Mouse (Mus musculus) lung, embryonic 14.5 days (tissue): ENCODE measurements around the gene Ube2o. TPM values are rescaled to one million over a fixed set of nuclear protein-coding genes. Genes with fewer than 3 reads are reported as not detected.

Source experiments
- ATAC-seq: fragments of 200-750 bp; cut with Nextera tagmentation; 2 replicates; pipeline ENCODE4 v1.8.0; 2017; ENCODE audit warnings: mild to moderate bottlenecking, moderate TSS enrichment, moderate library complexity; ENCODE audit not compliant: insufficient read depth
- DNase-seq: peaks from one replicate; pipeline ENCODE4 v3.0.0-alpha.2; 2015
- H3K27ac ChIP-seq: fragments of 300-500 bp; sonication (generic); 2 replicates; pipeline ENCODE4 v1.5.1; 2014; ENCODE audit warnings: low read depth, mild to moderate bottlenecking, moderate library complexity
- H3K27me3 ChIP-seq: fragments of 300-500 bp; sonication (generic); 2 replicates; pipeline ENCODE4 v1.6.1; 2014; ENCODE audit warnings: low read length, control low read depth; ENCODE audit not compliant: insufficient read depth
- H3K36me3 ChIP-seq: fragments of 300-500 bp; sonication (generic); 2 replicates; pipeline ENCODE4 v1.6.1; 2014; ENCODE audit warnings: control low read depth; ENCODE audit not compliant: insufficient read depth
- H3K4me1 ChIP-seq: fragments of 300-500 bp; sonication (generic); 2 replicates; pipeline ENCODE4 v1.6.1; 2014; ENCODE audit warnings: antibody characterized with exemption, control low read depth; ENCODE audit not compliant: insufficient read depth
- H3K4me2 ChIP-seq: fragments of 300-500 bp; sonication (generic); 2 replicates; pipeline ENCODE4 v1.6.1; 2014; ENCODE audit warnings: mild to moderate bottlenecking
- H3K4me3 ChIP-seq: fragments of 300-500 bp; sonication (generic); 2 replicates; pipeline ENCODE4 v1.5.1; 2014; ENCODE audit warnings: low read depth, low read length
- H3K9ac ChIP-seq: fragments of 300-500 bp; sonication (generic); 2 replicates; pipeline ENCODE4 v1.6.1; 2014
- H3K9me3 ChIP-seq: fragments of 300-500 bp; sonication (generic); 2 replicates; pipeline ENCODE4 v1.6.1; 2016; ENCODE audit warnings: low read depth, low read length, control low read depth
- CTCF ChIP-seq: IDR thresholded peaks from 2 replicates; pipeline ENCODE4 v1.5.1; 2016; ENCODE audit warnings: antibody characterized with exemption, low read depth
- WGBS: fragments of 180-500 bp; shearing (Covaris S2); extraction: QIAGEN DNeasy Blood & Tissue Kit; methylation state at CpG from one replicate; pipeline ENCODE4 v1.1.7; 2014; 5-methylcytosine and 5-hydroxymethylcytosine counted together
- polyA plus RNA-seq: library from polyadenylated mRNA; unstranded; fragments of >200 nt; fragmentation: Nextera tagmentation; extraction: Ambion mirVana; gene quantifications from 2 replicates; pipeline ENCODE4 v1.2.1, GENCODE M21; 2014

Gene Ube2o
- polyA plus RNA-seq, 1 experiment from 2014 or later, result 22.8 TPM

GRCm38 (mm10) chr11:116601166-116601565 is 19.9 kb upstream of the Ube2o start:
- WGBS, result 91% methylated on average over 8 of the region's 8 CpGs
- H3K9ac ChIP-seq, result no peak overlapping the region
- H3K4me1 ChIP-seq, result no peaks in the 10 kb centered on the region
- H3K36me3 ChIP-seq, result peaks cover 42% of the 10 kb centered on the region
- DNase-seq (no peak), ATAC-seq (no peak)
- no peak overlapping the region for H3K27ac ChIP-seq
- H3K9me3 ChIP-seq, result no peaks in the 10 kb centered on the region
- H3K27me3 ChIP-seq, result no peaks in the 10 kb centered on the region
- H3K4me3 ChIP-seq, result no peak overlapping the region
- no peak for TF ChIP-seq CTCF
- no peak overlapping the region for H3K4me2 ChIP-seq

- Histone ChIP-seq H3K9ac (no peak overlapping the region), H3K36me3 (peaks cover 27% of the 10 kb centered on the region), H3K27me3 (no peaks in the 10 kb centered on the region), H3K4me3 (no peak overlapping the region), H3K27ac (no peak overlapping the region), H3K4me1 (no peaks in the 10 kb centered on the region), H3K4me2 (no peak overlapping the region), H3K9me3 (no peaks in the 10 kb centered on the region)
- no peak for TF ChIP-seq CTCF
- ATAC-seq (no peak), DNase-seq (no peak)
- WGBS, result 92% methylated on average over 15 of the region's 15 CpGs
Measured at GRCm38 (mm10) chr11:116599230-116599629, 18.0 kb upstream of the Ube2o start.

GRCm38 (mm10) chr11:116598193-116598592 is 16.9 kb upstream of the Ube2o start:
- Histone ChIP-seq H3K27ac (no peak overlapping the region), H3K36me3 (peaks cover 23% of the 10 kb centered on the region), H3K9me3 (no peaks in the 10 kb centered on the region), H3K4me2 (no peak overlapping the region), H3K9ac (no peak overlapping the region), H3K4me3 (no peak overlapping the region), H3K27me3 (no peaks in the 10 kb centered on the region), H3K4me1 (no peaks in the 10 kb centered on the region)
- WGBS, result 89% methylated on average over 8 of the region's 8 CpGs
- TF ChIP-seq CTCF, result no peak
- DNase-seq (no peak), ATAC-seq (no peak)

DNA sequence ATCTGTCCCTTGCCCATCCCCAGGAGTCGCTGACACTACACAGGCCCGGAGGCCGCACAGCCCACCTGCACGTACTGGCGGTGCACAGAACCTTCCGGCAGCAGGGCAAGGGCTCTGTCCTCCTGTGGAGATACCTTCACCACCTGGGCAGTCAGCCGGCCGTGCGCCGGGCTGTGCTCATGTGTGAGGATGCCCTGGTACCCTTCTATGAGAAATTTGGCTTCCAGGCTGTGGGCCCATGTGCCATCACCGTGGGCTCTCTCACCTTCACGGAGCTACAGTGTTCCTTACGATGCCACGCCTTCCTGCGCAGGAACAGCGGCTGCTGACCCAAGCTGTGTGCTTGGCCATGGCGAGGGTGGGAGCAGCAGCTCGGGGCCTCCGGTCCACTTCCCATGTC is 15.5 kb upstream of the Ube2o start:
- ATAC-seq, result no peak
- DNase-seq, result no peak

DNA sequence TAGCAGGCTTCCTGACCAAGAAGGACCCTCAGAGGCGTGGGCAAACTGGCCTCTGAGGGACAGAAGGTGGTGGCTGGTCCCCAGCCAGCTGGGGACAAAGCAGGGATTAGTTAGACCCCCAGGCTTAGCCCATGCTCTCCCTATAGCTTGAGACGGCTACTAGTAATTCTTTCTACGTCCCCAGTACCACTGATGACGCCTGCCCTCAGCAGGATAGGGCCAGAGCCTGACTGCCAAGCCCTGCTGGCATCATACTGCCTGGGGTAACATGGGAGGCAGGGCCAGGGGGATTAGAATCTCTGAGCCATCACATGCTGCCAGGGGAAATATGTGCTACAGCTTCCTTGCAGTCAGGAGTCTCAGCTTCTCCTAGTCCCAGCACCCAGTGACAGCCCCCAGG is 12.1 kb upstream of the Ube2o start:
- 82% methylated on average over 4 of the region's 4 CpGs for WGBS
- ATAC-seq (no peak), DNase-seq (no peak)
- Histone ChIP-seq H3K27ac (no peak overlapping the region), H3K9ac (no peak overlapping the region), H3K9me3 (no peaks in the 10 kb centered on the region), H3K4me3 (no peak overlapping the region), H3K4me1 (no peaks in the 10 kb centered on the region), H3K4me2 (no peak overlapping the region), H3K36me3 (no peaks in the 10 kb centered on the region), H3K27me3 (no peaks in the 10 kb centered on the region)
- no peak for TF ChIP-seq CTCF

More for the DNA sequence above, 15.5 kb upstream of the Ube2o start:
- no peak overlapping the region for H3K9ac ChIP-seq
- peaks cover 19% of the 10 kb centered on the region for H3K36me3 ChIP-seq
- TF ChIP-seq CTCF, result no peak
- WGBS, result 85% methylated on average over 19 of the region's 19 CpGs
- no peak overlapping the region for H3K27ac ChIP-seq
- H3K4me3 ChIP-seq, result no peak overlapping the region
- no peaks in the 10 kb centered on the region for H3K4me1 ChIP-seq
- H3K4me2 ChIP-seq, result no peak overlapping the region
- no peaks in the 10 kb centered on the region for H3K27me3 ChIP-seq
- H3K9me3 ChIP-seq, result no peaks in the 10 kb centered on the region

- H3K9ac ChIP-seq, result no peak overlapping the region
- DNase-seq (peak; percentile 97), ATAC-seq (peak; percentile 83)
- H3K4me2 ChIP-seq, result no peak overlapping the region
- no peaks in the 10 kb centered on the region for H3K9me3 ChIP-seq
- H3K4me3 ChIP-seq, result no peak overlapping the region
- no peaks in the 10 kb centered on the region for H3K36me3 ChIP-seq
- TF ChIP-seq CTCF, result peak; percentile 99
- no peak overlapping the region for H3K27ac ChIP-seq
- peaks cover 2% of the 10 kb centered on the region; the same call in 1 of the 2 replicates for H3K27me3 ChIP-seq
- no peaks in the 10 kb centered on the region for H3K4me1 ChIP-seq
Measured at GRCm38 (mm10) chr11:116592428-116592827, 11.2 kb upstream of the Ube2o start.

GRCm38 (mm10) chr11:116591621-116592020 is 10.4 kb upstream of the Ube2o start:
- Histone ChIP-seq H3K4me3 (no peak overlapping the region), H3K9me3 (no peaks in the 10 kb centered on the region), H3K27ac (no peak overlapping the region), H3K4me1 (no peaks in the 10 kb centered on the region), H3K27me3 (peaks cover 8% of the 10 kb centered on the region; the same call in 1 of the 2 replicates), H3K4me2 (no peak overlapping the region), H3K36me3 (no peaks in the 10 kb centered on the region), H3K9ac (no peak overlapping the region)
- ATAC-seq (no peak), DNase-seq (no peak)
- TF ChIP-seq CTCF, result no peak
- 74% methylated on average over 4 of the region's 4 CpGs for WGBS

GRCm38 (mm10) chr11:116589574-116589973 is 8.3 kb upstream of the Ube2o start:
- Histone ChIP-seq H3K9me3 (no peaks in the 10 kb centered on the region), H3K4me1 (no peaks in the 10 kb centered on the region), H3K9ac (no peak overlapping the region), H3K4me2 (no peak overlapping the region), H3K27ac (no peak overlapping the region), H3K4me3 (no peak overlapping the region), H3K27me3 (peaks cover 8% of the 10 kb centered on the region; the same call in 1 of the 2 replicates), H3K36me3 (no peaks in the 10 kb centered on the region)
- WGBS, result 52% methylated on average over 8 of the region's 8 CpGs
- no peak for DNase-seq
- ATAC-seq, result no peak
- no peak for TF ChIP-seq CTCF
